Comparison of ENCODE assay signal across 8 mouse cellular contexts in the genomic region with DNA sequence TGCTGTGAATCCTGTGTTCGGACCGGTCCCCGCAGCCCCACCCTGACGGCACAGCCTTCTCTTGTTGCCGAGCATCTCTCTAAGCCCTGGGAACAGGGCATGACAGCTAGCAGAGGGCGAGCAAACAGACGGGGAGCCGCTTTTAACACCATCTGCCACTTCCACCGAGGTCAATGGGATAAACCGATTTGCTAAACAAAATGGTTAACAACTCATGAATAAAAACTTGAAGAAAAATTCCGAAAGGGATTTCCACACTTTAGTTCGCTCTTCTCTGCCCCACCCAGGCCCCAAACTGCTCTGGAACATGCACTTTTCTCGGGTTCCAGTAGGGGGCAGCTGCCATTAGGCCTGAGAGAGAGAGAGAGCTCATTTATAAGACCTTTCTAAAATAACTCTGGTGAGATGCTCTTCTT.
DNase-seq lines count a peak whose midpoint lies in the region; ATAC-seq and TF ChIP-seq lines count a peak whose summit lies in the region.

No protein-coding gene starts in this region.

- no peak overlapping the region for H3K9ac ChIP-seq in stomach, postnatal 0 days (ENCODE audit: low read length)

- no peak for TF ChIP-seq EP300 in stomach, postnatal 0 days (optimal IDR thresholded peaks at IDR 0.05)

- no peaks in the 10 kb centered on the region for H3K36me3 ChIP-seq in embryonic facial prominence, embryonic 10.5 days (replicated peaks)
- H3K36me3 ChIP-seq in stomach, postnatal 0 days (ENCODE audit: control insufficient read depth, insufficient read depth, low read length): no peaks in the 10 kb centered on the region

- DNase-seq in adrenal gland, postnatal 14 days: peak; percentile 6
- DNase-seq in adrenal gland, postnatal 4 days (ENCODE audit: low spot score in 2 of 2): no peak
- peak; percentile 62 for DNase-seq in left cerebral cortex, postnatal 4 days
- DNase-seq in left cerebral cortex, postnatal 25 days (ENCODE audit: low spot score in 2 of 2): no peak
- peak; percentile 40 for DNase-seq in embryonic facial prominence, embryonic 10.5 days (ENCODE audit: low spot score)
- peak; percentile 42 to 51 for DNase-seq in layer of hippocampus, postnatal 36 days
- peak; percentile 27 for DNase-seq in stomach, postnatal 0 days (ENCODE audit: low spot score)
- DNase-seq in natural killer cell, adult 2 months (ENCODE audit: low spot score in 2 of 2): no peak

- intact Hi-C loops in left cerebral cortex, postnatal 4 days (cut with DNase I): no loop called here
- intact Hi-C loops in left cerebral cortex, postnatal 25 days (cut with DNase I): loop anchor here (10.0 kb wide), 1 partner anchor 372 kb away; no protein-coding TSS in a partner anchor

- H3K4me2 ChIP-seq in stomach, postnatal 0 days (replicated peaks; ENCODE audit: low read depth): no peak overlapping the region

- H3K4me3 ChIP-seq in embryonic facial prominence, embryonic 10.5 days: peak overlapping the region; percentile 30; the same call in 1 of the 2 replicates
- H3K4me3 ChIP-seq in stomach, postnatal 0 days (ENCODE audit: low read depth, low read length): no peak overlapping the region

- H3K27ac ChIP-seq in embryonic facial prominence, embryonic 10.5 days (replicated peaks): no peak overlapping the region
- H3K27ac ChIP-seq in stomach, postnatal 0 days (replicated peaks): no peak overlapping the region

- no peaks in the 10 kb centered on the region for H3K27me3 ChIP-seq in embryonic facial prominence, embryonic 10.5 days (replicated peaks; ENCODE audit: low read depth, poor library complexity, severe bottlenecking)
- no peaks in the 10 kb centered on the region for H3K27me3 ChIP-seq in stomach, postnatal 0 days (ENCODE audit: control insufficient read depth, insufficient read depth, low read length)

- peaks cover 5% of the 10 kb centered on the region; the same call in 1 of the 2 replicates for H3K4me1 ChIP-seq in embryonic facial prominence, embryonic 10.5 days
- H3K4me1 ChIP-seq in stomach, postnatal 0 days (replicated peaks; ENCODE audit: control insufficient read depth, insufficient read depth): no peaks in the 10 kb centered on the region

- peak; percentile 69 for TF ChIP-seq CTCF in stomach, postnatal 0 days (IDR thresholded peaks at IDR 0.05; ENCODE audit: low read depth)

- 10% methylated on average over 13 of the region's 13 CpGs for WGBS in embryonic facial prominence, embryonic 10.5 days
- WGBS in stomach, postnatal 0 days: 16% methylated on average over 13 of the region's 13 CpGs

- ATAC-seq in stomach, postnatal 0 days (ENCODE audit: low FRiP score, low TSS enrichment): no peak

- H3K9me3 ChIP-seq in embryonic facial prominence, embryonic 10.5 days: no peaks in the 10 kb centered on the region
- H3K9me3 ChIP-seq in stomach, postnatal 0 days (ENCODE audit: control insufficient read depth, low read length): no peaks in the 10 kb centered on the region

Comparison
In these comparisons a context has a peak if more than half of its experiments do, and no peak if none do; other contexts are left out.
1. DNase-seq: peak in adrenal gland, postnatal 14 days (single experiment), left cerebral cortex, postnatal 4 days (single experiment), embryonic facial prominence, embryonic 10.5 days (single experiment), layer of hippocampus, postnatal 36 days (2 of 2) and stomach, postnatal 0 days (single experiment); none in adrenal gland, postnatal 4 days (0 of 2), left cerebral cortex, postnatal 25 days (0 of 2) and natural killer cell, adult 2 months (0 of 2).